Mouse (Mus musculus): ENCODE data around the gene Tpx2.

DNA sequence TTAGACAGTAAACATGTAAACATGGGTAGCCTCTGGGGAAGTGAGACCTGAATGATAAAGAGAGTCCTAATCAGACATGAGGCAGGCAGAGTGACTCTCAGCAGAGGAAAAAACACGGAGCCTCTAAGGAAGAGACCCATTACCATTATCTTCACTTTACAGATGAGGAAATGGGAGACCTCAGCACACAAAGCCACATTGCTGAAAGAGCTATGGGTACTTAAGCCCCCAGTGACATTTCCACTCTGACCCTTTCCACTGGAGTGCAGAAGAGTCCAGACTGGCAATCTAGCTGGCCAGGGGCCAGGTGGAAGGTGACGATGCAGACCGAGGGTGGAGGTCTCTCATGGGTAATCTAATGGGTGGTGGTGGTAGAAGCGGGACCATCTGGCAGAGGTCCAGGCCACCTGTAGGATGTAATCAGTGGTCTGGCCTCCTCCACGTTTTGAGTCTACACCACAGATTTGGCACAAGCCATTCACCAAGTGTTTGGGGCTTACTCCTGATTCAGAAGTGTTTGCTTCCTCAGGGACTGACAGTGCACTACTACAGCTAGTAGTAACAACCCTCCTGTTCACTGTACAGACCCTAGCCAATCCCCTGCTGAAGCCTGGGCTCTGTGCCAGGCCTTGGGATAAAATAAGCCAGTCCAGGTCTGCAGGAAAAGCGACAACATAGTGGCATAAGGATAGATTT lies 30.0 kb upstream of the Tpx2 start:
- no peak for TF ChIP-seq CTCF (IDR thresholded peaks at IDR 0.05; ENCODE audit: borderline replicate concordance, control insufficient read depth, extremely low read depth, insufficient read depth, low read length, poor library complexity)
- no peak for TF ChIP-seq POLR2A (IDR thresholded peaks at IDR 0.05; ENCODE audit: control insufficient read depth, extremely low read depth, insufficient read depth, low read length, poor library complexity)

Measured in thymus, adult 2 months (tissue).